Mouse (Mus musculus) CD8-positive naive resting alpha-beta T cell, adult 2 months (primary cell): ENCODE data around the gene Tex22.
A peak's percentile ranks its signal among the peaks of the same experiment; 100 is the strongest.

ENCODE experiments used
- DNase-seq, 2 experiments: peaks; one replicate each; pipeline ENCODE4 v3.0.0; 2022; ENCODE audit warnings: low read depth in 2 of 2, low spot score in 2 of 2

Tex22 gene

DNA sequence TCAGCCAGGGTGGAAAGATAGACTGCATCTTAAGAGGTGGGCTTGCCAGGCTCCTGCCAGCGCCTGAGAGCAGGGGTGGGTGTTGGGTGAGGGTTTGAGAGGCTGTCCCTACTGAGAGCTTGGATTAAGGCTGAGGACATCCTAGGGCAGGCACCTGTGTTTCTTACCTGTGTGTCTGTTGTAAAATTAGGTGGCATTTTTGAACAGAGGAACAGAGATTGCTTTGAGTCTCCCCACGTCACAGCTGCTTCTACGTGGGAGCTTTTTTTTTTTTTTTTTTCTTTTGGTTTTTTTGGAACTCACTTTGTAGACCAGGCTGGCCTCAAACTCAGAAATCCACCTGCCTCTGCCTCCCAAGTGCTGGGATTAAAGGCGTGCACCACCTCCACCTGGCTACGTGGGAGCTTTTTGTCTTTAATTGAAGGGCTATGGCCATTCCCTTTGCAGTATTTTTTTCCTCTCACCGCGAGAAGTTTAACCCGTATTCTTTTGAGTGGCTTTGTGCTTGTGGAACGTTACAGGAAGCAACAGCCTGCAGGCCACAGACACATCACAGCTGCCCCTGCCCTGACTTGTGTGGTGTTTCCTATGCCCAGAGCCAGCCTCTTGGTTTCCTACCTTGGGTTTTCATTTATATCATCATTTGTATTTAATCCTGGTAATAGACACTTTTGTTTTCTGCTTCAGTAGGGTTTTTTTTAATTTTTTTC lies 27.1 kb downstream of the Tex22 start:
- DNase-seq: no peak

DNA sequence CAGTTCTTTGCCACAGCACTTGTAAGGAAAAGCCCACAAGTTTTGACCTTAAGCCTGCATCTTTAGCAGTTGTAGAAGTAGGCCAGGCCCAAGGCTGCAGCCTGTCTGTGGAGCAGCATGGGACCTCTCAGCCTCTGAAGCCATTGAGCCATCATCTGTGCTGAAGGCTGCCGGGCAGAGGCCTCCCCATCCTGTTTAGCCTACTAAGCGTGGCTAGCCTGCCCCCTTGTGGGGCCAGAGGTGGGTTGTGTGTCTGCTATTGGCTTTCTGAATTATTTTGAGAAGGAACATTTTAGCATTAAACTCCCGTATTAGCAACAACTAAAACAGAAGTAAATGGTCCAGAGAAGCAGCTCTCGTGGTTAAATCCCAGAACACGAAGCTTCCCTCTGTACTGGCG lies 28.2 kb downstream of the Tex22 start:
- peak; percentile 66 to 72 for DNase-seq

DNA sequence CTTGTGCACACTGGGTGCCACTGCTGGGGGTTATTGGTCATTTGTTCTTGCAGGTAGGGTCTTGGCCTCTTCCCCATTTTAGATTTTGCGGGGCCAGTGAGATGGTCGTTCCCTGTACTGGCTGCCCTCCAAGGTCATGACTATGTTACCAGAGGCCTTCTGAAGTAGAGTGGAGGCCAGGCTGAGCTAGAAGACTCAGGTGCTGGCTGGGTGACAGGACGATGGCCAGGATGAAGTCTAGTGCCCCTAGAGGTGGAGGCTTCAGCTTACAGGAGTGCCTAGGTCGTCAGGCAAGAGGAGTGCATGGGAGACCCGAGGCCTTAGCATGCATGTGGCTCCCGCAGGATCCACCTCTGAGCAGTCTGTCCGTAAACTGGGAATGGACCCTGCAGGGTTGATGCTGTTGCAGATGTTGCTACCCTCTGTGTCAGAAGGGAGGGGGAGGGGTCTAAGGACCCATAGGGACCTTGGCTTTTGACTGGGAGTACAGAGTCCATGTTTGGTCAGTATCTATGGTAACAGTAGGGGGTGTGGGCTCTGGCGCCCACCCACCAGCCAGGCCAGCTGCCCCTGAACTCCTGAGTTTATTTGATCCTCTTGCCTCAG lies 29.6 kb downstream of the Tex22 start:
- DNase-seq: no peak

DNA sequence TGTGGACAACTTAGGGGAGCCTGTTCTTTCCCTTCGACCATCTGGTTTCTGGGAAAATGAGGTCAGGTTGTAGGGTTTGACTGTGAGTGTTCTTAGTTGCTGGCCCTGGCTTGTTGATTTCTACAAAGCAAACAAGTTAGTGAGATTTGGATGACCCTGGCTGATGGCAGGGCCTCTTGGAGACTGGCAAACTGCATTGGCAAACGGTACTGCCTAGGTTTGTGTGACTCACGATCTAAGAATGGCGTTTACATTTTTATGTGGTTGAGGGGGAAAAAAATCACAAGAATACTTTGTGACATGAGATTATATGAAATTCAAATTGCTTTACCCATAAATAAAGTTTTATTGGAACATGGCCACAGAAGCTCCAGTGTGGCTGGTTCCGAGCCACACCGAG lies 32.1 kb downstream of the Tex22 start:
- no peak for DNase-seq

DNA sequence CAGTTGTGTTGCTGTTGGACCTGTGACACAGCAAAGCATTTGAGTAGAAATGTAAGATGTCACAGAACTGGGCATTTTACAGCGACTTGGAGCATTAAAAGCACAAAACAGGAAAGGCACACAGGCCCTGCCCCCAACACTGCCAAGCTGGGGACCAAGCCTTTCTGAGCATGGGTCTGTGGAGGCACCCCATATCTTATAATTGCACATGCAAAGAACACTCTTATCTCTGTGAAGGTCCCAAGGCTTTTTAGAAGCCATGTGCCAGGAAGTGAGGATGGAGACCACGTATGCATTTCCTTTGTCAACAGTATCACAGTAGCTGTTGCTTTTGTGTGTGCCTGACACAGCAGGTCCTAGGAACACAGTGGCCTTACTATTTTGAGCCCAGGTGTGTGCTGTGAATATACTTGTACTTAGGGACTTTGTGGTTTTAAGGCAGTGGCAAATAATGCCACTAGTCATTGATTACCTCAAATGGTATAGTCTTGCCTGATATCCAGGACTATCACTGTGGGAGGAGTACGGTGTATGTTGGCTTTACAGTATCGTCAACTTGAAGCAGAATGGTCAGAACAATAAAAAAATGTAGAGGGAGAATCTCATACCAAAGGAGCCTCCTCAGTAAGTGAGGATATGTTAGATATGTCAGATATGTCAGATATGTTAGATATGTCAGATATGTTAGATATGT lies 33.3 kb downstream of the Tex22 start:
- DNase-seq: no peak

DNA sequence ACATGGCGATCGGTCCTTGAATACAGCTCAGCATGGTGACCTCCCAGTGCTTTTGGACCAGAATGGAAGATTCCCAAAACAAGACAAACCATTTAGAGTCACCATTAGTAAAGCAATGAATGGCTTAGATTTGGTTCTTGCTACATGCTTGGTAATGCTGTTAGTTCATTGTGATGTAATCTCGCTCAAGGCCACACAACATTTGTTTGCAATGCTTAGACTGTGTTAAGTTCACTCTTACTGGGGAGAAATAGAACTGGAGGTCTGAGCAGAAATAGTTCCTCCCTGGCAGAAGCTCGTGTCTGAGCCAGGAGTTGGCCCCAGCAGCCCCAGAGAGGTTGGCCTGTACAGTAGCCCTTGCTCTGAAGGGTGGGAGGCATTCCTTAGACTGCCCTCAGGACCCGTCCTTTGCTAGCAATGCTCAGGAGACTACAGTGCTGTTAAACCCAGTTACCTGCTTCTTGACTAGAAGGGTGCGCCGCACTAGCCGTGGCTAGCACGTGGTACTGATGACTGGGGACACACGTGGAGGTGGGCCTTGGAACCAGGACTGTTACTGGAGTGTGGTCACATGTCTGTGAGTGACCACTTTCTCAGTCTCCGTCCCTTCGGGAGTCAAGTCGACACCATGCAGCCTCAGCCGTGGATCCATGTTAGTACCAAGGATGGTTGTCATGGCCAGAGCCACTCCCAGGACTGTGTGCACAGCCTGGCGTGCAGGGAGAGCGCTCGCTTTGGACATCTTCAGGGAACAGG lies 34.4 kb downstream of the Tex22 start:
- no peak for DNase-seq

DNA sequence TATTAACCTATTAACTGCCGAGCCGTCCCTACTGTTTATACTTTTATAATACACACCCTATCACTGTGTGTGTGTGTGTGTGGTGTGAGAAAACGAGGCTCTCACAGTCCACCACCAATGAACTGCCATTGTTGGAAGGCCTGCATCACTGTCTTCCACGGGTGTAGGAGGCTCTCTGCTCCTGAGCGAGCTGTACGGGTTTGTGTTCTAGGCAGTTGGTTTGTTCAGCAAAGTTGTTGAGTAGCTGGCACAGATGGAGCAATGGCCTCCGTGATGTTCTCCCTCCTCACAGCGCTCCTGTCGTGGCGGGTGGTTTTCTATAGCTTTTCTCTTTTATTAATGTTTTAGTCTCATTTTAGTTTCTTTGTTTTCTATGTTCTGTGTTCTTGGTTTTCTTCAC lies 35.5 kb downstream of the Tex22 start:
- DNase-seq: no peak

DNA sequence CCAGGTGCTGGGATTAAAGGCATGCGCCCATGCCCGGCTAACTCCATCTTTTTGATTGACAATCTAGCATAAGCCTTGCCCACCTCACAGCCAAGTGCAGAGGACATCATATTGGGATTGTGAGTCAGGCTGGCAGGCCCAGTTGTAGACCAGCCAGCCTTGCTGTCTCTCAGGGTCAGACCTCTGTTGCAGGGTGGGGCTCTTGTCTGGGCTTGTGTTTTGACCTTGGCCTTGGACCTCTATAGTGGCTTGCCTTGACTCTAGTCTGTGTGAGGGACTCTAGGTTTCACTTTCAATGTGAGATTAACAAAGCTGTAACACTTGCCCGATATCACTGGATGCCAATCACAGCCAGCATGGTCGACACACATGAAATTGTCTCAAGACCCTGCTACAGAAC lies 39.8 kb downstream of the Tex22 start:
- no peak for DNase-seq

DNA sequence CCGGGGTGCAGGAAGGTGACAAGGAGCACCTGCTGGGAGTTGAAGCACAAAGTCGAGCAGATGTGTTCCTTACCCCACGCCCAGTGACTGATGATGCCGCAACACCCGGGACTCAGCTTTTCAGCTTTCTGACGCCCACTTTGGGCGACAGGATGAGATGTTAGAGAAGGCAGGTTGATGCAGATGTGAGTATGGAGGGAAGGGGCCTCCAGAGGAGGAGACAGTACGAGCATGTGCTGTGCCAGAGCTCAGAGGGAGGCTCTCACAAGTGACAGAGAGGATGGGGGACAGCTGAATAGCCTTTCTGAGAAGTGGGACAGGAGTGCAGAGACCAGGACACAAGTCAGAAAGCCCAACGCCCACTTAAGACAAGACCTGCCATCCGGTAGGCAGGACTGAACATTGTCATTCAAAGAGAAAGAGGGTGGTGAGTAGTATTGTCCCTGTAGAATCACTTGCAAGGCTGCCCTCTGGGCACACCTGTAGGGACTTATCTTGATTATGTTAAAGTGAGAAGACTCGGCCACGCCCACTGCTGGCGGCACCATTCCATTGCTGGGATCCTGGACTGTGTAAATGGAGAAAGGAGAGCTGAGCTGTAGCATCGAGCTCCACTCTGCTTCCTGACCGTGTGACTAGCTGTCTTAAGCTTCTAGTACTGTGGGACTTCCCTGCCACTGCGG lies 40.7 kb downstream of the Tex22 start:
- DNase-seq: no peak

DNA sequence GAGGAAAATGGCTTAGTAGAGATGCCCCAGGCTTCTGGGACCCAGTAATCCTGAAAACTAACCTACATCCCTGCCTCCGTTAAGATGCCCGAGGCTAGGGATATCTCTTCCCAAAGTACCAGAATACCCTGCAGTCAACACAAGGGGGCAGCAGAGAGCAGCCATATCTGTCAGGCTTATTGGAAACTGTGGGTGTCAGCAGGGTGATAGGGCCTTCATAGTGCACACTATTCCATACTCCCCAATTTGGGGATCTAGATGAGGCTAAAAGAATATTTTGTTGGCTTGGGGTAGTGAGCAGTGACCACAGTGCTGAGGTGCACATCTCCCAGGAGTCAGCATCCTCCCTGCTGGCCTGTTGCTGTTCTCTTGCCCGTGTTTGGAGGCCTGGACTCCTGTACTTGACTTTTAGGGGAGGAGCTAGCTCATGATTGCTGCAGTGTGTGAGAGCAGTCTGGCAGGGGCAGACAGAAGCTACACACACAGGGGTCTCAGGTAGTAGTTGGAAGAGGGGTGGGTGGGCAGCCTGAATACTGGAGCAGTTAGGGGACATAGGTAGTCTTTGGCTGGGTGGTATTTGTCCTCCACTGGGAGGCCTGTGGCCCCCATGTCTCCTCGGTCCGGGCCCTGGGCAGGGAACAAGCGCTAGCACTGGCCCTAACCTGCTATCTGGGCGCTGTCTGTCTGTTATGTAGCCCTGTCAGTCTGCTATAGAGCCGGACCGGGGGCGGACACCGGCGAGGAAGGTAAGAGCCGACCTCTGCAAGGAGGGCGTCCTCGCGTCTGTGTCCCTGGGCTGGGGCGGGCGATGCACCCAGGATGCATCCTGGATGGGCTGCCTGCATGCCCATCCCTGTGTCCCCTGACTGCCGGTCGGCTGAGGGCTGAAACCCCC lies 45.5 kb downstream of the Tex22 start:
- DNase-seq: peak; percentile 64 to 72

DNA sequence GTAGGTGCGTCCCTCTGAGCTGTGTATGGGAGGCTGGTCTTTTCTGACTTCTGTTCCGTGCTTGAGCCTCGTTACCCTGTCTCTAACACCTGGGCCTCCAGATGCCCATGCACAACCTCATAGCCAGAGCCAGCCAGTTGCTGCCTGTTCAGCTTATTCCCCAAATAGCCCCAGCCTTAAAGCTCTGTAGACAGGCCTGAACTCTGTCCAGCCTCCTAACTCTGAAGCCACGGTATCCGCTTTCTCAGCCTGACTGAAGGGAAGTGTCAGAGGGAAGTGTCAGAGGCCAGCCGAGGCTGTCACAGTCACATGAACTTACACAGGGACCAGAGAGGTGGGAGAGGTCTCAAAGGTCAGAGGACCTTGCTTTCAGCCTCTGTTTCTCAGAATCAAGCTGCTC lies 50.4 kb downstream of the Tex22 start:
- no peak for DNase-seq

DNA sequence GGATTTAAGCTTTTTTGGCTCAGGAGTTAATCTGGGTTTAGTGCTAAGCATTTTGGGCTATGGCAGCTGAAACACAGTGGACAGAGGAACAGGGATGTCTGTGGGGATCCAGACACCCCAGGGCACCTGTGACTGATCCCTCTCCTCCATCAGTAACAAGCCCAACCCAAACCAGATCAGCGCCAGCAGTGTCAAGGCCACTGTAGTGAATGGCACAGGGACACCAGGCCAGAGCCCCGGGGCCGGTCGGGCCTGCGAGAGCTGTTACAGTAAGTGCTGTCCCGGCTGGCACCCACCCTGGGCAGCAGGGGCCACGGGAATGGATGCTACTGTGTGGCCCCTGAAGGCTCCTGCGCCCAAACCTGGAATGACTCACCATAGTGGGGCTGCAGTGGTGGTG lies 56.4 kb downstream of the Tex22 start:
- no peak for DNase-seq

DNA sequence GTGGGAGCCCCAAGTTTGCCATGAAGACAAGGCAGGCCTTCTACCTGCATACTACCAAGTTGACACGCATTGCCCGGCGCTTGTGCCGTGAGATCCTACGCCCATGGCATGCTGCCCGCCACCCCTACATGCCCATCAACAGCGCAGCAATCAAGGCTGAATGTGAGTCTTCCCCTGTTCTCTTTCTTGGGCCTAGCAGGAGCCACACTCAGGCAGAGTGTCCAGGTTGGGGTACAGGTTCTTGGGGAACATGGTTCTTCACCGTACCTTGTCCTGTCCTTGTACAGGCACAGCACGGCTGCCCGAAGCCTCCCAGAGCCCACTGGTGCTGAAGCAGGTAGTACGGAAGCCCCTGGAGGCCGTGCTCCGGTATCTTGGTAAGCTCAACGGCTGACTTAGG lies 57.3 kb downstream of the Tex22 start:
- no peak for DNase-seq

DNA sequence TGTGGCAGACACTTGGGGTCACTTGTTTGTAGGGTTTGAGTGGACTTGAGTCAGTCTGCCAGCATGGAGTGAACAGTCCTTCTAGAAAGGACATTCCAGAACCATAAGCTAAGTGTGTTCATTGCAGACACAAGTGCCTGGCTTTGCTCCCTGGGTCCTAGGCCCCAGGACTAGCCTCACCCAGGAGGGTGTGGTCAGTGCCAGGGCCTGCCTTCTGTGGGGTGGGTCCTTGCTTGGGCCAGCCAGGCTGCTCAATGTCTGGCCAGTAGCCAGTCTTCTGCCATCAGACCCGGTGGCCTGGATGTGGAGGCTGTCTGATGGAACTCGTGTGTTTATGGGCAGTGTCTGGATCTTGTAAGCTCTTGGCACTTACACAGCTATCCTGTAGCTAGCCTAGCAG lies 58.3 kb downstream of the Tex22 start:
- no peak for DNase-seq

DNA sequence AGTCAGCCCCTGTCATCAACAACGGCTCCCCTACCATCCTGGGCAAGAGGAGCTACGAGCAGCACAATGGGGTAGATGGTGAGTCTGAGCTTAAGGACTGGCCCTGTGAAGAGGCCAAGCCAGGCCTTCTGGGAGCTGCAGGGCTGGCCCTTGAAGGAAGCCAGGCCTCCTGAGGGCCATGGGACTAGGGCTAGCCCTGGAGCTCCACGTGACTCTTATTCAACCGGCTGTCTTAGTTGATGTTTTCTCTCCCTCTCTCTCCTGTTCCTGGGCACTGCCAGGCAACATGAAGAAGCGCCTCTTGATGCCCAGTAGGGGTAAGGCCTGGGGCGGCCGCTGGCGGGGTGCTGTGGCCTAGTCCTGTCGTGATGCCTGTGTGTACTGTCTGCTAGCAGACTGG lies 59.0 kb downstream of the Tex22 start:
- no peak for DNase-seq

DNA sequence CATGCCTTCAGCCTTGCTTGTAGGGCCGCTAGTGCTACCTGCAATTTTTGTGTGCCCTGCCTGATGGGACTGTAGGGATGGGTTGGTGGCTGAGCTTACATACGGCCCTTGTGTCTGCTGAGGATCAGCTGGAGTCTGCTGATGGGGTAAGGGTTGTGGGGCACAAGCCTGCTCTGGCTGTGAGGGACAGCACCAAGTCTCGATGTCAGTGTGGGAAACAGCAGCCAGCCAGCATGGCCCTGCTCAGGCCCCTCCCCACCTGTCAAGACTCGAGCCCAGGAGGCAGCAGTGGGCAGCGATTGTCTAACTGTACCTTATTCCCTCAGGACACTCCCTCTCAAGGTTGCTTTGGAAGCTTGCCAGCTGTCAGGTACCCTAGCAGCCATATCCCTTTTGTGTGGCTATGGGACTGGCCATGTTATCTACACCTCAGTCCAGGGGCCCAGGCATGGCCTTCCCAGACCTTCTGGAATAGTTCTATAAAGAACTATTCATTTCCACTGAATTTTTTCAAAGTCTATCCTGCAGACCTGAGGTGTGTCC lies 59.6 kb downstream of the Tex22 start:
- DNase-seq: no peak

DNA sequence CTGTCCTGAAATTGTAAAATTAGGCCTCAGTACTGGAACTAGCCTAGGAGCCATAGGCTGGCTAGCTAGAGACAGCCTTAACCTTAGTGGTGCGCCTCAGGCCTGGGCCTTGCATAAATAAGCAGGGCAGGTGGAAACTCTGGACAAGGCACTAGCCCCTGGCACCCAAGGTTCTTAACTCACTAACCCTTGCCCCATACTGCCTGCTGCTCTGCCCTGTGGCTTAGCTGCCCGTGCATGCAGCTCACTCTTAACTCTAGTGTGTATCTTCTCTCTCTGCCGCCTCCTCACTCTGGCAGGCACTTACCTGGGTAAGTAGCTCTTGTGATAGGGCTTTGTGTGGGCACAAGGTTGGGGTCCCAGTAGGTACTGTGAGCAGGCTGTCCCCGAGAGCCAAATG lies 60.2 kb downstream of the Tex22 start:
- DNase-seq: no peak

DNA sequence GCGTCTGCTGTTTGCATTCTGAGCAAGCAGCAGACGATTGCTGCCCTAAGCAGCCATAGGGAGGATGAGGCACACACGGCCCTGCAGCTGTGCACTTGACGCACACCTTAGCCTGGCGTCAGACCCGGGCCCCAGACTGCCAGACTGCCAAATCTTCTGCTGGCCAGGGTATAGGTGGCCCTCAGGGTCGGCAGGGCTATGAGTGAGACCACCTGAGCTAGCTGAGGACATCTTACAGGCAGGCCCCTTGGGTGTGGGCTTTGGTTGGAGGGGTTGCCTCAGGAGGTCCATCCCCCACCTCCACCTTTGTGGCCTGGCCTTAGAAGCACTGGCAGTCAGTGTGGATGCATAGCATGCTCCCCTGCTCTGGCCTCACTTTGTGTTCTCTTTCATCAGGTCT lies 61.1 kb downstream of the Tex22 start:
- no peak for DNase-seq

DNA sequence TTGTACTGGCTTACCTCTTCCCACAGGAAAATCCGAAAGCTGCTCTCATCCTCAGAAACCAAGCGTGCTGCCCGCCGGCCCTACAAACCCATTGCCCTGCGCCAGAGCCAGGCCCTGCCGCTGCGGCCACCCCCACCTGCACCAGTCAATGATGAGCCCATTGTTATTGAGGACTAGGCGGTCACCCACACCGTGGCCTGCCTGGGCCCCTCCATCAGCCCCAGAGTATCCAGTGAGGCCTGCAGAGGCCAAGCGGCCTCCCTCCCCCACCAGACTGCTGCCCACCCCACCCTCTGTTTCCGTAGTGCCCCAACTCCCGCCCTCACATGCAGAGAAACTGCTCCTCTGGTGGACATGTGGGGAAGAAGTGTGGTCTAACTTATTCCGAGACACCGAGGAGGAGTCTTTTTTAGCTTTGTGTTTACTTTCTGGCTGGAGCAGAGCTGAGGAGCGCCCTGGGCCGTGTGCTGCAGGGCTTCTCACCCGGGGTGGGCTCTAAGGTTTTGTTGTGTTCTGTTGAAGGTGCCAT lies 62.3 kb downstream of the Tex22 start:
- no peak for DNase-seq
